ENCODE assay signal across 20 mouse cellular contexts in genomic region chr2:159730221-159730620, GRCm38 (mm10).
"Had no signal": no experiment of that assay in that cellular context is flagged by ENCODE, and none has a peak within 500 bp of the region (broad histone marks: within the 10 kb centered on the region; RNA-seq: fewer than 3 reads in every experiment).

No protein-coding gene starts in this region.

- H3K27me3 ChIP-seq: limb, embryonic 13.5 days; stomach, embryonic 15.5 days had no signal

- H3K9me3 ChIP-seq: limb, embryonic 10.5 days; limb, embryonic 13.5 days; stomach, embryonic 15.5 days had no signal

- H3K27ac ChIP-seq: kidney, postnatal 0 days; layer of hippocampus, adult 2 months; limb, embryonic 10.5 days; limb, embryonic 13.5 days; liver, embryonic 14.5 days; stomach, embryonic 15.5 days had no signal

- ATAC-seq: intestine, postnatal 0 days had no signal

- H3K4me2 ChIP-seq: limb, embryonic 13.5 days; midbrain, embryonic 11.5 days; stomach, embryonic 15.5 days had no signal

- H3K9ac ChIP-seq: limb, embryonic 13.5 days; liver, embryonic 14.5 days; stomach, embryonic 15.5 days had no signal

- DNase-seq: kidney, adult 2 months; kidney, postnatal 25 days; layer of hippocampus, adult 9-11 months; lung, adult 2 months; lung, postnatal 14 days; lung, postnatal 4 days; midbrain, embryonic 14.5 days; right cerebral cortex, adult 18-20 months; right cerebral cortex, postnatal 14 days; right cerebral cortex, postnatal 4 days; spleen, adult 18-20 months; thymus, postnatal 25 days had no signal

- H3K36me3 ChIP-seq: limb, embryonic 10.5 days; limb, embryonic 13.5 days; stomach, embryonic 15.5 days had no signal

- H3K4me3 ChIP-seq: layer of hippocampus, adult 2 months; limb, embryonic 10.5 days; limb, embryonic 13.5 days; stomach, embryonic 15.5 days had no signal
